Mouse (Mus musculus) liver, embryonic 16.5 days (tissue): Measurements from ENCODE around the gene Pfkm. TPM values are rescaled to one million over a fixed set of nuclear protein-coding genes. Genes with fewer than 3 reads are reported as not detected.

Experiments
- ATAC-seq: fragments of 200-750 bp; cut with Nextera tagmentation; 2 replicates; pipeline ENCODE4 v1.8.0; 2017; ENCODE audit warnings: low read depth, mild to moderate bottlenecking, moderate number of reproducible peaks, moderate library complexity
- H3K27ac ChIP-seq: fragments of 300-500 bp; sonication (generic); 2 replicates; pipeline ENCODE4 v1.5.1; 2014; ENCODE audit warnings: mild to moderate bottlenecking, low read length
- H3K27me3 ChIP-seq: fragments of 300-500 bp; sonication (generic); 2 replicates; pipeline ENCODE4 v1.6.1; 2014; ENCODE audit warnings: low read depth, low read length, mixed read lengths; ENCODE audit not compliant: control insufficient read depth, insufficient read depth
- H3K36me3 ChIP-seq: fragments of 300-500 bp; sonication (generic); 2 replicates; pipeline ENCODE4 v1.6.1; 2014; ENCODE audit warnings: mild to moderate bottlenecking; ENCODE audit not compliant: control insufficient read depth, insufficient read depth
- H3K4me1 ChIP-seq: fragments of 300-500 bp; sonication (generic); 2 replicates; pipeline ENCODE4 v1.6.1; 2014; ENCODE audit warnings: low read depth, low read length, mixed read lengths; ENCODE audit not compliant: control insufficient read depth
- H3K4me2 ChIP-seq: fragments of 300-500 bp; sonication (generic); 2 replicates; pipeline ENCODE4 v1.6.1; 2014; ENCODE audit warnings: low read depth, low read length, mixed read lengths
- H3K4me3 ChIP-seq: fragments of 300-500 bp; sonication (generic); 2 replicates; pipeline ENCODE4 v1.5.1; 2014; ENCODE audit warnings: low read depth, mild to moderate bottlenecking, low read length
- H3K9ac ChIP-seq: fragments of 300-500 bp; sonication (generic); 2 replicates; pipeline ENCODE4 v1.6.1; 2014; ENCODE audit warnings: low read depth, low read length
- H3K9me3 ChIP-seq: fragments of 300-500 bp; sonication (generic); replicated peaks from 2 replicates; pipeline ENCODE4 v1.6.1; 2016; ENCODE audit warnings: low read length; ENCODE audit not compliant: control insufficient read depth
- WGBS: fragments of 180-500 bp; shearing (Covaris S2); extraction: QIAGEN DNeasy Blood & Tissue Kit; methylation state at CpG from one replicate; pipeline ENCODE4 v1.1.7; 2014; ENCODE audit not compliant: insufficient replicate concordance; 5-methylcytosine and 5-hydroxymethylcytosine counted together
- polyA plus RNA-seq: library from polyadenylated mRNA; unstranded; fragments of >200 nt; fragmentation: Nextera tagmentation; extraction: Ambion mirVana; gene quantifications from 2 replicates; pipeline ENCODE4 v1.2.1, GENCODE M21; 2015

The Pfkm gene
- 21.1 and 22.7 TPM in 2 replicates for polyA plus RNA-seq

DNA sequence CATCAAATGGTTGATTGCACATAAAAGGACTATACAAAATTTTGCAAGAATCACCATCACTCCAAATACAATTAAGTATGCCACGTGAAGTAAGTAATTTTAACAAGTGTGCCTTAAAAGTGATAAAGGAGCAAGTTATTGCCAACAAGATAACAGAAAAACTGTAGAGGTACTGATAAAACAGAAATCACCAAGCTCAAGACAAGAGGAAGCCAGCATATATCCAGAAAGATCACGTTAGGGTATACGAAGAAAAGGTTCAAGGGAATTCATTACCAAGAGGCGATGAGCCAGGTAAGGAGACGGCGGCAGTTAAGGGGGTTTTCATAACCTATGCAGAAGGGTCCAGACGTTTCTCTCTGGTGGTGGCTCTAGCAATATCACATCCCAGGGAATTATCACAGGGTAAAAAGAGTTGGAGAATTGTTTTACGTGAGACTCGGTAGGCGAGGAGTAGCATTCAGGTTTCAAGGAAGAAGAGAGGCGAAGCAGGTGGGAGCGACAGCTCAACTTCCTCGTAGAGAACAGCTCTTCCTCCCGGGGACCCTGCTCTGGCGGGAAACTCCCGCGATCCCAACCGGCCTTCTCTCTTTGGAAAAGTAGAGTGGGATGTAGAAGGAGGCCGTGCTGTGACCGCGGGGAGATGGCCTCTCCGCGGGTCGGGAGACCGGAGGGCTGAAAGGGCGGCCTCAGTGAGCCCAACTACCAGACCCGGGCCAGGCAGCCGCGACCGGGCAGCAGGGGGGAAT is at the start of gene Pfkm:
Gene Pfkm (plus strand): TSS at position 218 of the 749 bp plus-strand sequence.
- H3K4me1 ChIP-seq, result peaks cover 11% of the 10 kb centered on the region
- H3K27me3 ChIP-seq, result no peaks in the 10 kb centered on the region
- H3K36me3 ChIP-seq, result no peaks in the 10 kb centered on the region; the same call in 1 of the 2 replicates
- peak within 1 kb of the TSS; percentile 92 for H3K27ac ChIP-seq
- under 1% methylated on average over 30 of the region's 30 CpGs for WGBS
- peak within 1 kb of the TSS; percentile 77 for H3K4me3 ChIP-seq
- H3K9me3 ChIP-seq, result no peaks in the 10 kb centered on the region
- peak; percentile 25 for ATAC-seq
- peak within 1 kb of the TSS; percentile 93 for H3K9ac ChIP-seq
- peak within 1 kb of the TSS; percentile 83 for H3K4me2 ChIP-seq

DNA sequence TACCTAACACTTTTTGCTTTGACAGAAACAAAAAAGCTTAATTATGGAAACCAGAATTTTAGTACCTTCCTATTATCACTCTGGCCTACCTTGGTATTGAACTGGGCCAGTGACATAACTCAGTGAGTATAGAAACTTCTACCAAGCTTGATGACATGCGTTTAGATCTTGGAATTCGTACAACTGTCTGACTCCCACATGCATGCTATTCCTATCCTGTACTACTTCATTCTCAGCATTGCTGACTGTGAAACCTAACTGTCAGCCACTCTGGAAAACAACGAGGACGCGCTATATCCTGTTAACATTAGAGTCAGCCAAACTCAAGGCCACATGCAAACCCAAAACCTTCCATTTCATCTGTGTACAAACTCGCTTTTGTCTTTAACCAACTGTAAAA is 48.4 kb upstream of the Pfkm start:
- Histone ChIP-seq H3K9ac (no peak overlapping the region), H3K36me3 (peaks cover 44% of the 10 kb centered on the region), H3K4me2 (no peak overlapping the region), H3K4me3 (no peak overlapping the region), H3K27me3 (no peaks in the 10 kb centered on the region), H3K27ac (no peak overlapping the region), H3K4me1 (no peaks in the 10 kb centered on the region), H3K9me3 (no peaks in the 10 kb centered on the region)
- no peak for ATAC-seq
- WGBS, result 83% methylated on average over 6 of the region's 6 CpGs

DNA sequence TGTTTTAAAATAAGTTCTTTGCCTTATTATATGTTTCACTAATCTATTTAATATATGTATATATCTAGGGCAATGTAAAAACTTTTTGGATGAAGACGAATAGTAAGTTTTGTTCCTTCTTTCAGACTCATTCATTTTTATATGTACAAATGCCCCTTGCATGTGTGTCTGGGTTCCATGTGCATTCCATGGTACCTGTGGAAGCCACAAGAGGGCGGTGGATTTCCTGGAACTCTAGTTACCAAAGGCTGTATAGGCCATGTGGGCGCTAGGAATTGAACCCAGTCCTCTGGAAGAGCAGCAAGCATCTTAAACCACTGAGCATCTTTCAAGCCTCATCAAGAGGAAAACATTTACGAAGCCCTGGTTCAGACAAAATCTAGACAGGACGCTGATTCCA is 48.0 kb upstream of the Pfkm start:
- WGBS, result 86% methylated on average over 5 of the region's 5 CpGs
- no peak for ATAC-seq
- H3K4me1 ChIP-seq, result no peaks in the 10 kb centered on the region
- H3K27me3 ChIP-seq, result no peaks in the 10 kb centered on the region
- H3K27ac ChIP-seq, result no peak overlapping the region
- H3K4me3 ChIP-seq, result no peak overlapping the region
- H3K4me2 ChIP-seq, result no peak overlapping the region
- no peaks in the 10 kb centered on the region for H3K9me3 ChIP-seq
- H3K9ac ChIP-seq, result no peak overlapping the region
- peaks cover 47% of the 10 kb centered on the region for H3K36me3 ChIP-seq

DNA sequence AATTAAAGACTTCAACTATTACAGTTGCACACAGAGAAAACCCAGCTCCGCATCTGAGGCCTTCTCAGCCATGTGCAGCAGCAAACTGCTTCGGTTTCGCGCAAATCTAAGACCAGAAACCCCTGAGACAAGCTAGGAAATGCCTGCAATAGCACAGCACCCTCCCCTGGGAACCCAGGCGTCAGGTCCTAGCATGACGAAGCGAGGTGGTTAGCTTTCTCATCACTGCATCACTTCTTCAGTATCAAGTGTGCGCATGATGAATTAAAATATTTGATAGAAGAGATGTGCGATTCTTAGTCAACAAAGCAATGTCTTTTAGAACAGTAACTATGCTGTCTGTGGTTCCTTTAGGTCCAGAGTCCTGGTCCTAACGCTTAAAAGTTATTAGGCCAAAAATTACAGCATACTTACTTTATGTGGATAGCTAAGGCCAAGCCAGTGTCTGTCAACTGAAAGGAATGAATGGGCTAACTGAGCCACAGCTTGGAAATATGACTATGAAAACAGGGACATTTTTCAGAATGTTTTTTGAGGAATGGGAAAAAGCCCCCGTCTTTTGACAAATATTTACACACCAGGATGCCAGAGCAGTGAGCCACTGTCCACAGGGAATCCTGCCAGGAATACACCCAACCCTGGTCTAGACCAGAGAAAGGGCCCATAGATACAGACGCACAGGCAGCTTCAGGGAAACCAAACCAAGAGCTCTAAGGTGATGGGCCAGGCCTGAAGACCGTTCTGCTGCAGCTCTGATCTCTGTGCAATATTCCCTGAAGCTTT is 43.3 kb upstream of the Pfkm start:
- no peak overlapping the region for H3K4me3 ChIP-seq
- 88% methylated on average over 13 of the region's 13 CpGs for WGBS
- H3K27me3 ChIP-seq, result no peaks in the 10 kb centered on the region
- no peaks in the 10 kb centered on the region for H3K9me3 ChIP-seq
- H3K4me1 ChIP-seq, result no peaks in the 10 kb centered on the region
- H3K36me3 ChIP-seq, result peaks cover 50% of the 10 kb centered on the region
- H3K27ac ChIP-seq, result no peak overlapping the region
- H3K4me2 ChIP-seq, result no peak overlapping the region
- H3K9ac ChIP-seq, result no peak overlapping the region
- no peak for ATAC-seq

DNA sequence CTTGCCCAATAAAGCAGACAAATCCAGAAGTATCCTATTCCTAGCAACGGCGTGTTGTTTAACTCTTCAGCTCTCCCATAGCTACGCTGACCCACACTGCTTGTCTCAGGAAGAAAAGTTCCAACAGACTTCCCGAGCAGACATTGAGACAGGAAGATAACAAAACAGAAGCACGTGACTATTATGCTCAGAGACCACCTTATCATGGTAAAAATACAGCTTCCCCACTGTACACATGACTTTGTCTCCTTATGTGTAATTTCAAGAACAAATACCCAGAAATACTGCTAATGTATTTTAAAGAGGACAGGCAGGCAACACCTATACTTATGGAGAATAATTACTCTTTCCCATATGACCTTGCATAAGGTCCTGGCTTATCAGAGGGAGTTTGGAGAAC is 40.7 kb upstream of the Pfkm start:
- H3K27me3 ChIP-seq, result no peaks in the 10 kb centered on the region
- no peak overlapping the region for H3K4me3 ChIP-seq
- no peak overlapping the region for H3K27ac ChIP-seq
- no peaks in the 10 kb centered on the region for H3K4me1 ChIP-seq
- no peak overlapping the region for H3K9ac ChIP-seq
- 57% methylated on average over 5 of the region's 5 CpGs for WGBS
- H3K4me2 ChIP-seq, result no peak overlapping the region
- peaks cover 39% of the 10 kb centered on the region for H3K36me3 ChIP-seq
- no peak for ATAC-seq
- H3K9me3 ChIP-seq, result no peaks in the 10 kb centered on the region

DNA sequence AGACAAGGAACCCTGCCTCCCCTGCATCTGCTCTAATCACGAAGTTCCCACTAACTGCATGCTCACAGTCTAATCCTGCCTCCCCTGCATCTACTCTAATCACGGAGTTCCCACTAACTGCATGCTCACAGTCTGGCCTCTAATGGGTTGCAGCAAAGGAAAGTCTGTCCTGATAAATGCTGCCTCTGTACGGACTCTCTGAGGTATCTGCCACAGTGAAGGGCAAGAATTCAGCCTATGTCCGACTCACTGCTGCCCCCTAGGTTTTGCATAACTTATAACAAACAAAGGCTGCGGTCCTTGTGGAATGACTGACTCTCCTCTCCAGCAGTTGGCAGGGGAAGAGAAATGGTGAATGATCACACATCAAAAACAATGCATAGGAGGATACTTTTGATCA is 37.1 kb upstream of the Pfkm start:
- H3K4me2 ChIP-seq, result no peak overlapping the region
- whole genome bisulfite sequencing, result 52% methylated on average over 5 of the region's 5 CpGs
- peaks cover 39% of the 10 kb centered on the region for H3K36me3 ChIP-seq
- no peaks in the 10 kb centered on the region for H3K9me3 ChIP-seq
- ATAC-seq, result no peak
- no peaks in the 10 kb centered on the region for H3K27me3 ChIP-seq
- H3K9ac ChIP-seq, result no peak overlapping the region
- H3K4me3 ChIP-seq, result no peak overlapping the region
- H3K27ac ChIP-seq, result no peak overlapping the region
- H3K4me1 ChIP-seq, result no peaks in the 10 kb centered on the region

DNA sequence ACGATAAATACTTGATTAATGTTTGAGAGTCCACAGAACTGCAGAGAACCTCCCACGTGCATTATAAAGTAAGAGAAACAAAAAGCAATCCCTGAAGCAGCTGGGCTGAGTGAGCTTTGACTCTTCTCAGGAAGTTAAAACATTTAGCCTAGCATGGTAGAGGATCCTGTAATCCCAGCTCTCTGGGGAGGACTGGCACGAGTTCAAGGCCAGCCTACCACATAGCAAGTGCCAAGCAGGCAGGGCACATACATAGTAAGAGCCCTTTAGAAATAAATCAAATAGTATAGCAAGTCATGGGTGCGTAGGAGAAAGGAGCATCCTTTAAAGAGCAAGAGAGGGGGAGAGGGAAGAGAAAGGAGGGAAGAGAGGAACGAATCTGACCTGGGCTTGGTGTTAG is 26.5 kb upstream of the Pfkm start:
- Histone ChIP-seq H3K4me2 (no peak overlapping the region), H3K4me1 (no peaks in the 10 kb centered on the region), H3K36me3 (peaks cover 40% of the 10 kb centered on the region), H3K27me3 (no peaks in the 10 kb centered on the region), H3K9me3 (no peaks in the 10 kb centered on the region), H3K4me3 (no peak overlapping the region), H3K27ac (no peak overlapping the region), H3K9ac (no peak overlapping the region)
- ATAC-seq, result no peak
- WGBS, result 89% methylated on average over 5 of the region's 5 CpGs

DNA sequence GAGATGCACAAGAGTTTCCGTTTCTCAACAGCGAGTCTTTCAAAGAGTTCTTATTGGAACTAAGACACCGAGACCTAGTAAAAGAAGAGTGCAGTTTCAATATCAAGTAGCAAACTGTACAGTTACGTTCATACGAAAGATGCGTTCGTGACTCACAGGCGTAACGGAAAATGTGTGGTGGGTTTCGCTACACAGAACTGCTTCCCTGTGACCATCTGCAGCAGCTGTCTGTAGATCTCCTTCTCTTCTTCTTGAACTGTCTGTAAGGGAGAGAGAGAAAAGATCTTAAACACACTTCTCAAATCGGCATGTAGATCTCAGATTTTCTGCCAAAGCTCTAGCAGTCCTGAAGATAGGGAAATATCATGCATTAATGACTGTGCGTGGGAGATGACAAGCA is 25.8 kb upstream of the Pfkm start:
- WGBS, result 86% methylated on average over 12 of the region's 12 CpGs
- Histone ChIP-seq H3K4me1 (no peaks in the 10 kb centered on the region), H3K27me3 (no peaks in the 10 kb centered on the region), H3K4me2 (no peak overlapping the region), H3K9ac (no peak overlapping the region), H3K4me3 (no peak overlapping the region), H3K27ac (no peak overlapping the region), H3K9me3 (no peaks in the 10 kb centered on the region), H3K36me3 (peaks cover 42% of the 10 kb centered on the region)
- ATAC-seq, result no peak

DNA sequence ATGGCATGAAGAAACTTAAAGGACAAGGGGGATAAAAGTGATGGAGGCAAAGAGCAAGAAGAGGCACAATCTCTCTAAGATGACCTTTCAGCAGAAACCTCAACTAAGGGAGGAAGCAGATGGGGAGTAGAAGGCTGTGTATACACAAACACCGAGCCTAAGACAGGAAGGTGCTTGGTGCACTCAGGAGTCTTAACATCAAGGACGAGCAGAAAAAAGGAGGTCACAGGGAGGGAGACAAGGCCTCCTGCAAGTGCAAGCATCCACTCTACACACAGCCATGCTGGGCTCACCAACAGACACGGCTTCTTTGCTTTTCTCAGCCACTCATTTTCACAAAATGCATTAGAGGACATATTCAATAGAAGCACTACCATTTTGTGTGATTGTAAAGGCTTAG is 24.9 kb upstream of the Pfkm start:
- Histone ChIP-seq H3K4me3 (no peak overlapping the region), H3K36me3 (peaks cover 49% of the 10 kb centered on the region), H3K4me1 (no peaks in the 10 kb centered on the region), H3K9me3 (no peaks in the 10 kb centered on the region), H3K27ac (no peak overlapping the region), H3K4me2 (no peak overlapping the region), H3K9ac (no peak overlapping the region), H3K27me3 (no peaks in the 10 kb centered on the region)
- no peak for ATAC-seq
- 71% methylated on average over 3 of the region's 3 CpGs for WGBS
